Mouse (Mus musculus): Measurements from ENCODE around the gene Smurf2. TPM values are rescaled to one million over a fixed set of nuclear protein-coding genes. Genes with fewer than 3 reads are reported as not detected.

The Smurf2 gene
- polyA plus RNA-seq (2016; fragmentation: Nextera tagmentation; extraction: Ambion mirVana), result 17.8 and 17.9 TPM in 2 replicates

DNA sequence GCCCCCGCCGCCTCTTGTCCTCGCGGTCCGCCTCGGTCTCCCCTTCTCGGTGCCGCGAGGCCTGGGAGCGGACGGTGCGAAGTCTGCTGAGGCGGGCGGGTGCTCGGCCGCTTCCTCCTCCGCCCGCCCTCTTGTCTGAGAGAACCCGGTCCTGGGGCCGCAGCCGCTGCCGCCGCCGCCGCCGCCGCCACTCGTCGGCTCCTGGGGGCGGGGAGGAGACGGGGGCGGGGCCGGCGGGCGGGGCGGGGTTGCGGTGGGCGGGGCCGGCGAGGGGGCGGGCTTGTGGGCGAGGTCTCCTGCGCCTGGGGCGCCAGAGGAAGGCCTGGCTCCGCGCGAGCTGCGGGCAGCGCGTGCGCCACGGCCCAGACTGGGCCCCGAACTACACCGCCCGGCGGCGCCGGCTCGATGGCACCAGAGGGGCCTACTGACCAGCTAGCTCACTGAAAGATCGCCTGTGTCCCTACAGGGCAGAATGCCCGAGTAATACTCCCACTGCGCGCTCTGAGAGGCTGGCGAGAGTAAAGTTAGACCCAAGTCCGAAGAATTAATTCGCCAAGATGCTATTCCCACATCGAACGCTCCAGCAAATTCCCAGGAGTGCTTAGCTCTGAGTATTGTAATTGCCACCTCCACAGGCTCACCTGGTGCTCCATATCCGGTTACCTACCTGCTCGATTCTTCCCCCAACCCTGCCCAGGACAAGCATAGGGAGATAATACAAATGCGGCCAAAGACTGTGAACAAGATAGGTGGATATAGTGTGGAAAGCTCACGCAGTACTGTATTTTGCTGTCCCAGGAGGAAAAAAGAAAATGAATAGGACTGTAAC is at the start of gene Smurf2:
Gene Smurf2 (minus strand): TSS at position 165 of the 829 bp plus-strand sequence.
- Histone ChIP-seq H3K27ac (replicated peaks) (peak within 1 kb of the TSS; percentile 97), H3K27me3 (no peaks in the 10 kb centered on the region), H3K4me3 (peak within 1 kb of the TSS; percentile 74), H3K4me2 (replicated peaks) (peak within 1 kb of the TSS; percentile 77), H3K36me3 (no peaks in the 10 kb centered on the region), H3K9me3 (no peaks in the 10 kb centered on the region), H3K4me1 (peaks cover 27% of the 10 kb centered on the region), H3K9ac (replicated peaks) (peak within 1 kb of the TSS; percentile 96)
- WGBS, result 4% methylated on average over 36 of the region's 72 CpGs
- peak; percentile 97 for ATAC-seq (ENCODE audit: low FRiP score, low read depth)

DNA sequence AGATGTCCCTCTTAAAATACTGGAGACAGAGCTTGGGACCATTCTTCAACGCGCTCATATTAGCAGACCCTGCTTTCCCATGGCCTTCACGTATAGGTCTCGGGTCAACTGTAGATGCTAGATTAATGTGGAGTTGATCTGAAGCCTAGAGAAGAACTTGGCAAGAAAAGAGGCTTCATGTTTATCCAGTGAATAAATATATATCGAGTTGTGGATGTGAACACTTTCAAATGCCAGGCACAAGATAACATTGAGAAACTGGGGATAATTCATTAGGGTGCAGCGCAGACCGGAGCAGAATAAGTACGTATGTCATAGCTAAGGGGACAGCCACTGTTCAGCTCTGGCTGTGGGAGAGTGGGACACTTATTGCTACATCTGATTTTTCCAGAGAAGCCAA is 49.3 kb upstream of the Smurf2 start:
- Histone ChIP-seq H3K9me3 (no peaks in the 10 kb centered on the region), H3K36me3 (no peaks in the 10 kb centered on the region), H3K4me2 (replicated peaks) (no peak overlapping the region), H3K4me1 (no peaks in the 10 kb centered on the region), H3K27ac (replicated peaks) (no peak overlapping the region), H3K4me3 (no peak overlapping the region), H3K9ac (replicated peaks) (no peak overlapping the region), H3K27me3 (no peaks in the 10 kb centered on the region)
- ATAC-seq (ENCODE audit: low FRiP score, low read depth), result no peak
- 94% methylated on average over 8 of the region's 8 CpGs for WGBS

DNA sequence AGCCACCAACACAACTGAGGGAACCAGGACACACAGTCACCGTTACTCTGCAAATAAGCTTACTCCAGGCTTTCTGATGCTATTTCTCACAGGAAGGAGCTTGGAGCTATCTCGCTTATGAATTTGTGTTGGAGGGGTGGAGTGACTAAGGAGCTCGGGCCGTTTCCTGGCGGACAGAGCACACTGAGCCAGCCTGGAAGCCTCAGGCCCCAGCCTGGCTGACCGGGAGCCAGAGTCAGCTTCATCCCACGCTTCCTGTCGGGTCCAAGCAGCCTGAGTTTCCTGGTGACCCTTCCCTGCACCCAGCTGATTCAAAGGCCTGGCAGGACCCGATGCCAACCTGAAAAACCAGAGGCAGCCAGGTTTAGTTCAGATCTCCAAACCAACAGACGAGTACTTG is 47.1 kb upstream of the Smurf2 start:
- Histone ChIP-seq H3K4me2 (replicated peaks) (no peak overlapping the region), H3K9me3 (no peaks in the 10 kb centered on the region), H3K4me3 (no peak overlapping the region), H3K27ac (replicated peaks) (no peak overlapping the region), H3K9ac (replicated peaks) (no peak overlapping the region), H3K36me3 (no peaks in the 10 kb centered on the region), H3K27me3 (no peaks in the 10 kb centered on the region), H3K4me1 (no peaks in the 10 kb centered on the region)
- no peak for ATAC-seq (ENCODE audit: low FRiP score, low read depth)
- WGBS, result 77% methylated on average over 10 of the region's 10 CpGs

DNA sequence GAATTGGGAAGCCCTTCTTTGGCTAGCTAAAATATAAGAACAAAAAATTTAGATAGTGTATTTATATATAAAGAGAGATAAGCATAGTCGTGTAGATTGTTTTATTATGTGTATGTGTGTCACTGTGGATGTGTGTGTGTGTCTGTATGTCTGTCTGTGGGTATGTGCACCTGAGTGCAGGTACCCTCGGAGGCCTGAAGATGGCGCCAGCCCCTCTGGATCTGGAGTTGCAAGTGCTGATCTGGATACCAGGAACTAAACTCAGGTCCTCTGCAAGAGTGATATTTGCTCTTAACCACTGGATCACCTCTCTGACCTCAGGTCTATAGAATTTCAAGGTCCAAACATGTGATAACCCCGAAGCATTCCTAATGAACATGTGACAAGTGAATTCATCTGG is 45.4 kb upstream of the Smurf2 start:
- no peaks in the 10 kb centered on the region for H3K4me1 ChIP-seq
- no peaks in the 10 kb centered on the region for H3K27me3 ChIP-seq
- ATAC-seq (ENCODE audit: low FRiP score, low read depth), result no peak
- no peak overlapping the region for H3K9ac ChIP-seq (replicated peaks)
- 89% methylated on average over 4 of the region's 4 CpGs for WGBS
- no peaks in the 10 kb centered on the region for H3K9me3 ChIP-seq
- H3K27ac ChIP-seq (replicated peaks), result no peak overlapping the region
- no peaks in the 10 kb centered on the region for H3K36me3 ChIP-seq
- no peak overlapping the region for H3K4me2 ChIP-seq (replicated peaks)
- no peak overlapping the region for H3K4me3 ChIP-seq

DNA sequence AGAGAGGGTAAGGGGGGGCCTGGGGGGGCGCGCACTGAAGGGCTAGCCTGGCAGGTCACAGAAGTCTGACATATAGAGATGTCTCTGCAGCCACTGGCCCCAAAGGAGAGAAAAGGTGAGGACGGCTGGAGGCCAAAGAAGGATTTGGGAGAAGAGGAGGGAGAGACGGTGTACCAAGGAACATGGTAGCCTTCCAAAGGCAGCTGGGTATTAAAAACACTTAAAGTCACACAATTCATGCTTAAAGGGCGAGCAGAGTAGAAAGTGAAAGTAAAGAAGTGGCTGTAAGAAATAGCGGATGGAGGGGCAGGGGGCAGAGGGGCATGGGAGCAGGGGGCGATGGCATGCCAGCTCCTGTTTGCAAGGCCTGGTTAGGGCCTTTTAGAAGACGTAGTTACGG is 41.8 kb upstream of the Smurf2 start:
- Histone ChIP-seq H3K27ac (replicated peaks) (no peak overlapping the region), H3K4me3 (no peak overlapping the region), H3K4me1 (0 out of 2 replicates have a peak, but pooled peaks cover 2% of the 10 kb centered on the region), H3K9me3 (no peaks in the 10 kb centered on the region), H3K9ac (replicated peaks) (no peak overlapping the region), H3K36me3 (no peaks in the 10 kb centered on the region), H3K4me2 (replicated peaks) (no peak overlapping the region), H3K27me3 (no peaks in the 10 kb centered on the region)
- 85% methylated on average over 9 of the region's 9 CpGs for WGBS
- ATAC-seq (ENCODE audit: low FRiP score, low read depth), result no peak

DNA sequence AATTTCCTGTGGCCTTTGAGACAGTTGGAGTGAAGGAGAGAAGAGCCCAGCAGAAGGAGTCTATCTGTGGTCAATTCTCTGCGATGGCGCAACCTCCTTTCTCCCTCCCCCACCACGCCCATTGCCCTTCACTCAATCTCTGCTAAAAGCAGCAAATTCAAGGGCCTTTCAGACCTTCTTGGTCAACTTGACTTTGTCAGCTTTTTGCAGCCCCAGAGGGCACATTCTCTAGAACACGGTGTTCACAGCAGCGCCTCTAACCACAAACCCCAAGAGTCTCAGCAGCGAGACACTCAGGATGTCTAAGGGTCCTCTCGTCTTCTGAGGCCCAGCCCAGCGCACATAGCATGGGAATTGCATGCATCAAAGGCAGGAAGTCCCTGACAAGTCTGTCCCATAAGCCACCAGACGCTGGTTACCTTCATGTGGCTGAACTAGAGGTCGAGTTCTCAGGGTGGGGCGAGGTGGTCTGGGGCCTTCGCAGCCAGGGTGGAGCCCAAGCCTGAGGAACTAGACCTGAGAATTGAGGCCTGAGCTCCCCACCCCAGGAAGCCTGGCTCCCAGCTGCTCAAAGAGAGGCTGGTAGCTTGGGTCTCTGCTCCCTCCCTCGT is 41.1 kb upstream of the Smurf2 start:
- no peak overlapping the region for H3K9ac ChIP-seq (replicated peaks)
- H3K27ac ChIP-seq (replicated peaks), result no peak overlapping the region
- no peak overlapping the region for H3K4me3 ChIP-seq
- no peaks in the 10 kb centered on the region for H3K27me3 ChIP-seq
- H3K4me1 ChIP-seq, result 0 out of 2 replicates have a peak, but pooled peaks cover 2% of the 10 kb centered on the region
- ATAC-seq (ENCODE audit: low FRiP score, low read depth), result no peak
- no peaks in the 10 kb centered on the region for H3K36me3 ChIP-seq
- 80% methylated on average over 13 of the region's 13 CpGs for WGBS
- no peaks in the 10 kb centered on the region for H3K9me3 ChIP-seq
- H3K4me2 ChIP-seq (replicated peaks), result no peak overlapping the region

DNA sequence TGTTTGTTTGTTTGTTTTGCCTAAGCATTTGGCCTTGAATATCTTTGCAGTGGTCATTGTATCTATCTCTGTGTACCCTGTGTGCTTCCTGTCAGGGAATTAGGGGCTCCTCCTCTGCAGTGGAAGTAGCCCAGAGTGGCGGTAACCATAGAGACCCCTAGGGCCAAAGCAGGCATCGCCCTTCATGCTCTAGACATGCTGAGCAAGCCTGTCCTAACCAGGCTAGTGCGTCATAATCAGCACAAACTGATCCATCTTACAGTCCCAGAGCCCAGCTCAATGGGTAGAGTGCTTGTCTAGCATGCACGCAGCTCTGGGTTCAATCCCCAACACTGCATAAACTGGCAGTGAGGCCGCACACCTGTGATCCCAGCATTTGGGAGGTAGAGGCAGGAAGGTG is 38.6 kb upstream of the Smurf2 start:
- no peak overlapping the region for H3K4me2 ChIP-seq (replicated peaks)
- no peaks in the 10 kb centered on the region for H3K9me3 ChIP-seq
- no peak for ATAC-seq (ENCODE audit: low FRiP score, low read depth)
- no peak overlapping the region for H3K4me3 ChIP-seq
- H3K27me3 ChIP-seq, result no peaks in the 10 kb centered on the region
- H3K36me3 ChIP-seq, result no peaks in the 10 kb centered on the region
- 86% methylated on average over 5 of the region's 5 CpGs for WGBS
- H3K27ac ChIP-seq (replicated peaks), result no peak overlapping the region
- H3K4me1 ChIP-seq, result 0 out of 2 replicates have a peak, but pooled peaks cover 2% of the 10 kb centered on the region
- no peak overlapping the region for H3K9ac ChIP-seq (replicated peaks)

DNA sequence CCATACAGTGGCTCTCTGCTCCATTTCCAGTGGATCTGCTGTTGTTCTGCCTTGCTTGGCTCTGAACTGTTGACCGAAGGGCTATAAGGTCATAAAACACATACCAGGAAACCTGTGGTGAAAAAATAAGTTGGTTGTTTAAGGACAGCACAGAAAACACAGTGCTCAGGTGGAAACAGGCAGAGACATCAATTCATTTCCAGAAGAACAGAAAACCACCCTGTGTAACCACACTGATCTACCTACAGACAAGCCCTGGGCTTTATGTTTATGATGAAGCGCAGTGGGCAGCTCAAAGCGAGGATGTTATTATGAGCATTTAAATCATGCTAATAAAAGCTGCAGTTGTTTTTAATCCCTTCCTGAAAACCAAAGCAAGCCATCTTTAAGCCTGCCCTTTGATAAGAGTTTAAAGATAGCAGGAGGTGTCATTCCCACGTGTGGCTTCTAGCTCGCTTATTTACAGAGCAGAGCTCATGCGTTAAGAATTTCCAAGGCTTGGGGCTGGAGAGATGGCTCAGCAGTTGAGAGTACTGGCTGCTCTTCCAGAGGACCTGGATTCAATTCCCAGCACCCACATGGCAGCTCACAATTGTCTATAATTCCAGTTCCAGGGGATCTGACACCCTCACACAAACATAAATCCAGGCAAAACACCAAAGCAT is 38.0 kb upstream of the Smurf2 start:
- ATAC-seq (ENCODE audit: low FRiP score, low read depth), result no peak
- Histone ChIP-seq H3K9me3 (no peaks in the 10 kb centered on the region), H3K4me3 (no peak overlapping the region), H3K4me1 (0 out of 2 replicates have a peak, but pooled peaks cover 2% of the 10 kb centered on the region), H3K4me2 (replicated peaks) (no peak overlapping the region), H3K27ac (replicated peaks) (no peak overlapping the region), H3K36me3 (no peaks in the 10 kb centered on the region), H3K27me3 (no peaks in the 10 kb centered on the region), H3K9ac (replicated peaks) (no peak overlapping the region)
- WGBS, result 84% methylated on average over 6 of the region's 6 CpGs

DNA sequence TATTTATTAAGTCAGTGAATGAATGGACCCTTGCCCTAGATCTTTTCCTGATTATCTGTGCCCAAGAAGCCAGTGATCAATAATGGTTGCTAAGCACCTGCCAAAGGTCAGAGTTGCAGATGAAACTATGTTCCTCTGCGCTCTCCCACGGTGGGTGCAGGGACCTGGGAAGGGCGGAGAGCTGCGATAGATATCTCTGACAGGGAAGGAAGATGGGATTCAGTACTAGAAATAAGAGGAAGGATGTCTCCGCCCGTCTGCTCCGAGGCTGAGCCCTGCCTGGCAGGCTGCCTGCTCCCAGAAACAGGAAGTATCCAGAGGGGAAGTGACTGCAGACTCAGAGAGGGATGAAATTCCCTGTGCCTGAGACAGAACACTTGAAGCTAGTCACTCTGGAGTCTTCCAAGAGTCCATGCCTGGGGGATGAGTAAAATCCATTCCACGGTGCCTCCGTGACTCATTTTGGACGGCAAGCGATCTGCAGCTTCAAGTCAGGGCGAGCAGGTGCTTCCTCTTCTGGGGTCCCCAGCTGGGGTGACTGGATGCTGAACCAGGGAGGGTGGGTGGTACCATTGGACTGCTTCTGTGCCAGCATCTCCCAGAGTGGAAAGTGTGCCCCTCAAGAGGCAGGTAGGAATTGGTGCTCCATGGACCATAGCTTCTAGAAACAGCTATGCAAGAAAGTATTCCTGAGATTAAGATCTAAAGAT is 36.9 kb upstream of the Smurf2 start:
- Histone ChIP-seq H3K27me3 (no peaks in the 10 kb centered on the region), H3K27ac (replicated peaks) (peak overlapping the region; percentile 15; the same call in 1 of the 2 replicates), H3K9me3 (no peaks in the 10 kb centered on the region), H3K4me2 (replicated peaks) (no peak overlapping the region), H3K4me1 (0 out of 2 replicates have a peak, but pooled peaks cover 2% of the 10 kb centered on the region), H3K4me3 (no peak overlapping the region), H3K36me3 (no peaks in the 10 kb centered on the region), H3K9ac (replicated peaks) (no peak overlapping the region)
- no peak for ATAC-seq (ENCODE audit: low FRiP score, low read depth)
- WGBS, result 87% methylated on average over 12 of the region's 12 CpGs

DNA sequence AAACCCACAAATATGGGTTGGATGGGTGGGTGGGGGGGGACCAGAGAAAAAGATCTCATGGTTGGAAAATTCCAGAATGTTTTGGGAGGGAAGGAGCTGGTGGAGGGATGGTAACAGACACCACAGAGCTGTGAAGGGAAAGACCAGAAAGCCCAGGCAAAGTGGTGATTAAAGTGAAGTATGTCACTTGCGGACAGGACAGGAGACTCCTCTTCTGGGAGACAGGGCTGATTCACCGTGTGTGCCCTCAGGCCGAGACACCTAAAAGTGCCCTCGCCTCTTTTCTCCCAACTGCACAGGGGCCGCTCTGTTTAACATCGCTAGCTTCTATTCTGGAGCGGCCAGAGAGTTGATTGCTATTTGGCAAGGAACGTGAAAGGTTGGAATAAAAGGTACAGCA is 34.1 kb upstream of the Smurf2 start:
- ATAC-seq (ENCODE audit: low FRiP score, low read depth), result no peak
- Histone ChIP-seq H3K36me3 (no peaks in the 10 kb centered on the region), H3K9ac (replicated peaks) (no peak overlapping the region), H3K27ac (replicated peaks) (no peak overlapping the region), H3K27me3 (no peaks in the 10 kb centered on the region), H3K9me3 (no peaks in the 10 kb centered on the region), H3K4me3 (no peak overlapping the region), H3K4me1 (no peaks in the 10 kb centered on the region), H3K4me2 (replicated peaks) (no peak overlapping the region)
- 83% methylated on average over 8 of the region's 8 CpGs for WGBS

DNA sequence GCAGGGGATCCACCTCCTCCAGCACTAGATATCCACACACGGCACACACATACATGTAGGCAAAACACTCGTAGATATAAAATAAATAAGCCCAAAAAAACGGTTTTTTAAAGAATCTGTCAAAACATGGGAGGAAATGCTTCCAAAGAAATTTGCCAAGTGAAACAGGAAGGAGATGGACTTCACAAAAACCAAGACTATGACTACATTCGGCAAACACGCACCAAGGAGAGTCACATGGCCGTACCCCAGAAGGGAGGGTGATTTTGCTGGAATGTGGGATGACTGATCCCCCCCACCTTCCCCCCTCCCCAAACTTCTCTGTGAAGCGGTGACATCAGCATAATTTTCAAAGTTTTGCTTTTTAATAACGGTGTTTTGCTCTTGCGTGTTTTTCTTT is 33.6 kb upstream of the Smurf2 start:
- H3K27me3 ChIP-seq, result no peaks in the 10 kb centered on the region
- no peak for ATAC-seq (ENCODE audit: low FRiP score, low read depth)
- no peak overlapping the region for H3K4me3 ChIP-seq
- H3K4me1 ChIP-seq, result no peaks in the 10 kb centered on the region
- H3K9me3 ChIP-seq, result no peaks in the 10 kb centered on the region
- no peaks in the 10 kb centered on the region for H3K36me3 ChIP-seq
- no peak overlapping the region for H3K4me2 ChIP-seq (replicated peaks)
- no peak overlapping the region for H3K27ac ChIP-seq (replicated peaks)
- WGBS, result 84% methylated on average over 9 of the region's 9 CpGs
- no peak overlapping the region for H3K9ac ChIP-seq (replicated peaks)

Data from midbrain, embryonic 12.5 days (tissue).